Mouse (Mus musculus) hindbrain, postnatal 0 days (tissue): ENCODE data around the gene Olfr1454. TPM values are rescaled to one million over a fixed set of nuclear protein-coding genes. Genes with fewer than 3 reads are reported as not detected.

Experiments
- ATAC-seq: fragments of 200-750 bp; cut with Nextera tagmentation; 2 replicates; pipeline ENCODE4 v1.8.0; 2017; ENCODE audit warnings: mild to moderate bottlenecking, moderate TSS enrichment, moderate library complexity
- DNase-seq: peaks from one replicate; pipeline ENCODE4 v3.0.0-alpha.2; 2015; ENCODE audit warnings: low spot score
- H3K27ac ChIP-seq: fragments of 300-500 bp; sonication (generic); 2 replicates; pipeline ENCODE4 v1.5.1; 2014; ENCODE audit warnings: mild to moderate bottlenecking
- H3K27me3 ChIP-seq: fragments of 300-500 bp; sonication (generic); 2 replicates; pipeline ENCODE4 v1.6.1; 2014; ENCODE audit warnings: low read length, mixed read lengths; ENCODE audit not compliant: insufficient read depth
- H3K36me3 ChIP-seq: fragments of 300-500 bp; sonication (generic); 2 replicates; pipeline ENCODE4 v1.6.1; 2014; ENCODE audit warnings: low read length, mixed read lengths; ENCODE audit not compliant: insufficient read depth
- H3K4me1 ChIP-seq: fragments of 300-500 bp; sonication (generic); 2 replicates; pipeline ENCODE4 v1.6.1; 2014; ENCODE audit warnings: antibody characterized with exemption, low read length, mixed read lengths; ENCODE audit not compliant: insufficient read depth
- H3K4me2 ChIP-seq: fragments of 300-500 bp; sonication (generic); 2 replicates; pipeline ENCODE4 v1.6.1; 2014; ENCODE audit warnings: low read depth, mild to moderate bottlenecking, low read length, moderate library complexity, mixed read lengths
- H3K4me3 ChIP-seq: fragments of 300-500 bp; sonication (generic); 2 replicates; pipeline ENCODE4 v1.5.1; 2014; ENCODE audit warnings: low read length
- H3K9ac ChIP-seq: fragments of 300-500 bp; sonication (generic); replicated peaks from 2 replicates; pipeline ENCODE4 v1.6.1; 2014; ENCODE audit warnings: mild to moderate bottlenecking, low read length, moderate library complexity, mixed read lengths
- H3K9me3 ChIP-seq: fragments of 300-500 bp; sonication (generic); 2 replicates; pipeline ENCODE4 v1.6.1; 2016; ENCODE audit warnings: low read length, mixed read lengths
- CTCF ChIP-seq: IDR thresholded peaks from 2 replicates; pipeline ENCODE4 v1.5.1; 2016; ENCODE audit warnings: antibody characterized with exemption, control low read depth, low read depth
- WGBS: fragments of 180-500 bp; shearing (Covaris S2); extraction: QIAGEN DNeasy Blood & Tissue Kit; methylation state at CpG from one replicate; pipeline ENCODE4 v1.1.7; 2014; 5-methylcytosine and 5-hydroxymethylcytosine counted together
- polyA plus RNA-seq: library from polyadenylated mRNA; unstranded; fragments of >200 nt; fragmentation: Nextera tagmentation; extraction: Ambion mirVana; gene quantifications from 2 replicates; pipeline ENCODE4 v1.2.1, GENCODE M21; 2015
- total RNA-seq: library from RNA; depleted of rRNA; stranded (reverse); fragments of >200 nt; gene quantifications from 2 replicates; pipeline ENCODE4 v1.2.3, GENCODE M21; 2014; rRNA removed

The Olfr1454 gene
- total RNA-seq (not detected in 2 replicates), polyA plus RNA-seq (not detected in 2 replicates)

DNA sequence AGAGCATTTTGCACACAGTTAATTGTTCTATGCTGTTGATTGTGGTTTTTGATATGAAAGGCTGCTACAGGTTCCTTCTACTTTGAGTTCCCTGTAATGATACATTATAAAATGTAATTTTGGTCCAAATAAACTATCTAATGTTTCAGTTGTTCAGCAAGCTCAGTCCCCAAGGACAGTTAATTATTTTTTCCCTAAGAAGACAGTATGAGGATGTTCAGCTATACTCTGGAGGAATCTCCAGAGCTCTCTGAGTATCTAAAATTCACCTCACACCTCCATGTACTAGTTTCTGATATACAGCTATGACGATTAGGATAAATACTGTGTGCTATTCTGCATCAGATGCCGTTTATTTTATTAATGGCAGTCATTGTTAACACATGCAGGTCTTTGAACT lies at the start of gene Olfr1454:
Gene Olfr1454, plus strand, starts transcription at position 301 of the 400 bp plus-strand sequence.
- no peak for TF ChIP-seq CTCF
- no peak for ATAC-seq

DNA sequence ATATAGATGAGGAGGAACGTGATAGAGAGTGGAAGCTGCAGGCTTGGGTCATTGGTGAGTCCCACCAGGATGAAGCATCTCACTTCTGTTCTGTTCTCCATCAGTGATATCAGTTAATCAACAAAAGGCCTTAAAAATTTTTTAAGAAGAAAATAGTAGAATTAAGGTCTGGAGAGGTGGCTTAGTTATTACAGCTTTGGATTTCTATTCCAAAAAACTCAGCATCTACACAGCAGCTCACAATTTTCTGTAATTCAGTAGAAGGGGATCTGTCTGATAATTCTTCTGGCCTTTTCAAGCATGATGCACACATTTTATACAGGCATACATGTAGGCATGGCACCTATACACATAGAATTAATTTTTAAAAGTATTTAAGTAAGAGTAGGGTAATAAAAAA lies 32.2 kb upstream of the Olfr1454 start, which contains the start of gene Olfr1453:
Gene Olfr1453, minus strand, starts transcription at position 101 of the 400 bp plus-strand sequence.
- DNase-seq (no peak), ATAC-seq (no peak)
- Histone ChIP-seq H3K27me3 (no peaks in the 10 kb centered on the region), H3K4me1 (no peaks in the 10 kb centered on the region), H3K36me3 (no peaks in the 10 kb centered on the region), H3K4me2 (no peak within 1 kb of the TSS), H3K27ac (no peak within 1 kb of the TSS), H3K9me3 (peaks cover 3% of the 10 kb centered on the region; the same call in 1 of the 2 replicates), H3K9ac (no peak within 1 kb of the TSS), H3K4me3 (no peak within 1 kb of the TSS)
- no peak for TF ChIP-seq CTCF
- 47% methylated on average over 1 of the region's 1 CpGs for WGBS

More for the DNA sequence above, at the start of gene Olfr1454:
- no peaks in the 10 kb centered on the region for H3K4me1 ChIP-seq
- no peak within 1 kb of the TSS for H3K4me2 ChIP-seq
- DNase-seq: no peak
- H3K27me3 ChIP-seq: no peaks in the 10 kb centered on the region
- H3K9ac ChIP-seq: no peak within 1 kb of the TSS
- peaks cover 6% of the 10 kb centered on the region; the same call in 1 of the 2 replicates for H3K9me3 ChIP-seq
- WGBS: 71% methylated on average over 2 of the region's 2 CpGs
- no peaks in the 10 kb centered on the region for H3K36me3 ChIP-seq
- H3K27ac ChIP-seq: no peak within 1 kb of the TSS
- H3K4me3 ChIP-seq: no peak within 1 kb of the TSS

DNA sequence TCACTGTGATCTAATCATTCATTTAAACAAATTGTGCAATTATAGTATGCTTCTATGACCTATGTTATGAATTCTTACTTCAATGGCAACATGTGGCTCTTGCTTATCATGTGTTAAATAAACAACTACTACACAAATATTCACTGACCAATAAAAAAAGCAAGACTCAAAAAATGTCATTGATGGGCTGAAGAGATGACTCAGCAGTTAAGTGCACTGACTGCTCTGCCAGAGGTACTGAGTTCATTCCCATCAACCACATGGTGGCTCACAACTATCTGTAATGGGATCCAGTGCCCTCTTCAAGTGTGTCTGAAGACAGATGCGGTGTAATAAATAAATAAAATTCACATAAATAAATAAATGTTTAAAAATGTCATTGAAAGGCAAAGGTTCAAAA lies 33.5 kb downstream of the Olfr1454 start:
- Histone ChIP-seq H3K36me3 (no peaks in the 10 kb centered on the region), H3K9me3 (no peaks in the 10 kb centered on the region), H3K4me2 (no peak overlapping the region), H3K9ac (no peak overlapping the region), H3K27me3 (no peaks in the 10 kb centered on the region), H3K4me3 (no peak overlapping the region), H3K27ac (no peak overlapping the region), H3K4me1 (no peaks in the 10 kb centered on the region)
- TF ChIP-seq CTCF: no peak
- DNase-seq (no peak), ATAC-seq (no peak)
- WGBS: 82% methylated on average over 1 of the region's 1 CpGs

DNA sequence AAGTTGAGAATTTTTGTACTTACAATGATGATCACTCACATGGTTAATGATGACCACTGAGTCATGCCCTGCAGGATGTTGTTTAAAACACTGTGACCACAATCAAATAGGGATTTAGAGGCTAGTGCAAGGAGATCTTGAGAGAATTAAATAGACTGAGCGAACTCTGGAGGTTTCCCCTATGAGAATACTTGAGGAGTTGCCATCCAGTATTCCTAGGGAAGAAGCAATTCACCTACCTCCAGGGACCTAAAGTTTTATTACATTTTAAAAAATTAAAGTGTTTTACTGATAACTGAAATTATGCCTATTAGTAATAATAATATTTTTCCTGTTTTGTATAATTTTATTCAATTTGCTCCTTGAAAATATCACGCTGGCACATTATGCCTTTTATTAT lies 37.4 kb downstream of the Olfr1454 start, which contains the start of gene Olfr1457:
Gene Olfr1457, minus strand, starts transcription at position 101 of the 400 bp plus-strand sequence.
- H3K27me3 ChIP-seq: no peaks in the 10 kb centered on the region
- no peak for TF ChIP-seq CTCF
- no peak for DNase-seq
- no peaks in the 10 kb centered on the region for H3K36me3 ChIP-seq
- H3K9me3 ChIP-seq: no peaks in the 10 kb centered on the region
- ATAC-seq: no peak
- H3K27ac ChIP-seq: no peak within 1 kb of the TSS
- whole genome bisulfite sequencing: 73% methylated on average over 2 of the region's 2 CpGs
- H3K4me1 ChIP-seq: no peaks in the 10 kb centered on the region
- H3K4me2 ChIP-seq: no peak within 1 kb of the TSS
- no peak within 1 kb of the TSS for H3K9ac ChIP-seq
- no peak within 1 kb of the TSS for H3K4me3 ChIP-seq

DNA sequence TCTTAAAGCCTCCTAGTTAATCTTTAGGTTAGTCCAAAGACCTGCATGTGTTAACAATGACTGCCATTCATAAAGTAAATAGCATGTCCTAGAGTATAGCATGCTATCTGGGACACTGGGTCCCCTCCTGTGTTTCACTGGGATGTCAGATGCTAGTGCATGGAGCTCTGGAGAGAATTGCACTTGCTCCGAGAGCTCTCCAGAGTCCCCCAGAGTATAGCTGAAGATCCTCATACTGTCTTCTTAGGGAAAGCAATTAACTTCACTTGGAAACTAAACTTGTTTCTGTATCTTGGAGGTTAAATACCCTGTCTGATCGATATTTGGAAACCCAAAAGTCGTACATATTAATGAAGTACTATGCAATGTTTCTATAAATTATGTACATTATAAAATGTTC lies 46.3 kb downstream of the Olfr1454 start, which contains the start of gene Olfr1458:
Gene Olfr1458, minus strand, starts transcription at position 101 of the 400 bp plus-strand sequence.
- Histone ChIP-seq H3K4me2 (no peak within 1 kb of the TSS), H3K9me3 (0 out of 2 replicates have a peak, but pooled peaks cover 5% of the 10 kb centered on the region), H3K27me3 (no peaks in the 10 kb centered on the region), H3K4me3 (no peak within 1 kb of the TSS), H3K36me3 (no peaks in the 10 kb centered on the region), H3K9ac (no peak within 1 kb of the TSS), H3K27ac (no peak within 1 kb of the TSS), H3K4me1 (no peaks in the 10 kb centered on the region)
- no peak for ATAC-seq
- WGBS: 84% methylated on average over 3 of the region's 3 CpGs
- TF ChIP-seq CTCF: no peak
- DNase-seq: no peak

Other genes with a start within 250 kb of the Olfr1454 start
- gene Gm5244, start 213.9 kb upstream of the Olfr1454 start, total RNA-seq: not detected in 2 replicates
- not detected in 2 replicates for gene Gm5244, start 213.9 kb upstream of the Olfr1454 start, polyA plus RNA-seq
- not detected in 2 replicates for gene Olfr1444, start 203.3 kb upstream of the Olfr1454 start, total RNA-seq
- gene Olfr1444, start 203.3 kb upstream of the Olfr1454 start, polyA plus RNA-seq: not detected in 2 replicates
- gene Olfr1445, start 176.8 kb upstream of the Olfr1454 start, total RNA-seq: not detected in 2 replicates
- gene Olfr1445, start 176.8 kb upstream of the Olfr1454 start, polyA plus RNA-seq: not detected in 2 replicates
- not detected in 2 replicates for gene Olfr1446, start 167.1 kb upstream of the Olfr1454 start, total RNA-seq
- gene Olfr1446, start 167.1 kb upstream of the Olfr1454 start, polyA plus RNA-seq: not detected in 2 replicates
- gene Olfr1447, start 156.9 kb upstream of the Olfr1454 start, total RNA-seq: not detected in 2 replicates
- not detected in 2 replicates for gene Olfr1447, start 156.9 kb upstream of the Olfr1454 start, polyA plus RNA-seq
- gene Olfr1448, start 136.2 kb upstream of the Olfr1454 start, total RNA-seq: not detected in 2 replicates
- not detected in 2 replicates for gene Olfr1448, start 136.2 kb upstream of the Olfr1454 start, polyA plus RNA-seq
- not detected in 2 replicates for gene Olfr1449, start 129.8 kb upstream of the Olfr1454 start, total RNA-seq
- gene Olfr1449, start 129.8 kb upstream of the Olfr1454 start, polyA plus RNA-seq: not detected in 2 replicates
- not detected in 2 replicates for gene Olfr1450, start 110.4 kb upstream of the Olfr1454 start, total RNA-seq
- not detected in 2 replicates for gene Olfr1450, start 110.4 kb upstream of the Olfr1454 start, polyA plus RNA-seq
- not detected in 2 replicates for gene Olfr1451, start 65.6 kb upstream of the Olfr1454 start, total RNA-seq
- gene Olfr1451, start 65.6 kb upstream of the Olfr1454 start, polyA plus RNA-seq: not detected in 2 replicates
- gene Olfr1453, start 32.3 kb upstream of the Olfr1454 start, total RNA-seq: not detected in 2 replicates
- not detected in 2 replicates for gene Olfr1453, start 32.3 kb upstream of the Olfr1454 start, polyA plus RNA-seq
- gene Olfr1457, start 37.3 kb downstream of the Olfr1454 start, total RNA-seq: not detected in 2 replicates
- not detected in 2 replicates for gene Olfr1457, start 37.3 kb downstream of the Olfr1454 start, polyA plus RNA-seq
- not detected in 2 replicates for gene Olfr1458, start 46.2 kb downstream of the Olfr1454 start, total RNA-seq
- not detected in 2 replicates for gene Olfr1458, start 46.2 kb downstream of the Olfr1454 start, polyA plus RNA-seq
- not detected in 2 replicates for gene Olfr1459, start 88.9 kb downstream of the Olfr1454 start, total RNA-seq
- gene Olfr1459, start 88.9 kb downstream of the Olfr1454 start, polyA plus RNA-seq: not detected in 2 replicates
- not detected in 2 replicates for gene Olfr1461, start 102.4 kb downstream of the Olfr1454 start, total RNA-seq
- gene Olfr1461, start 102.4 kb downstream of the Olfr1454 start, polyA plus RNA-seq: not detected in 2 replicates
- gene Olfr1462, start 125.1 kb downstream of the Olfr1454 start, total RNA-seq: not detected in 2 replicates
- gene Olfr1462, start 125.1 kb downstream of the Olfr1454 start, polyA plus RNA-seq: not detected in 2 replicates
- gene Olfr1463, start 170.7 kb downstream of the Olfr1454 start, total RNA-seq: not detected in 2 replicates
- gene Olfr1463, start 170.7 kb downstream of the Olfr1454 start, polyA plus RNA-seq: not detected in 2 replicates